Mouse (Mus musculus): ENCODE measurements around the gene Il6st.

DNA sequence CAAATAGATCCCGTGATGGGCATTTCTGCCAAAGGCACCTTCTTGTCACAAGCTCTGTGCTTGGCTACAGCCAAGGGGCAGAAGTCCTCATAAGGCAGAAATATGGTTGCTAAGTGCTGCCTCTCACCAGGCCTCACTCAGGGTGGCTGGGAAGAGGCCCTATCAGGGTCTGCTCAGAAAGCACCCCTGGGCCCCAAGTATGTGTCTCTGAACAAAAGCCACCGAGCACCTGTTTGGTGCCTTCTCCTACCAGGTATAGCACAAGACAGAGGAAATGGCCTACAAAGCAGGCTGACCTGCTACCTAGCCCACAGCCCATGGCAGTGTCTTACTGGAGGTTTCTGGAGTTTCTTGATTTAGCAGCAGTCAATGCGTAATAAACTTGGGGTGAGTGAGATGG is 59.0 kb downstream of the Il6st start:
- TF ChIP-seq CTCF (IDR thresholded peaks at IDR 0.05; ENCODE audit: borderline replicate concordance, extremely low read depth, insufficient read depth, insufficient read length): no peak
- no peak for TF ChIP-seq POLR2A (IDR thresholded peaks at IDR 0.05; ENCODE audit: borderline replicate concordance, extremely low read depth, insufficient read depth, insufficient read length, poor library complexity, severe bottlenecking)

Measured in brain, embryonic 14.5 days (tissue).